Mouse (Mus musculus): ENCODE measurements around the gene Prrt4.

DNA sequence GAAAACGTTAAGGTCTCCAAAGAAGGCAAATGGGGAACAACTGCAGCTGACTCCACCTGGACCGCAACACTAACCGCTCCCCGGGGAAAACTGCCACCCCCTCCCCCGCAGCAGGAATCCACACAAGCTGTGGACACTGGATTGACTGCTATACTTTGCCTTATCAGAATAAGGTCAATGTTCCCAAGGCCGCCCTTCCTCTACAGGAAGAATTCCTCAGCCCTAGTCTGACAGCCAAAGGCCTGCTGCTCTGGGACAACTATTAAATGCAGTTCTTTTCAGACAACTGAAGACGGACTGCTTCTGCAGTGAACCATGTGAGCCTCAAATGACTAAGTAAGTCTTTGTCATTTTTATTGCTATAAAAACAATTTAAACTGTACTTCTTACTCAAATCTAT is 32.7 kb downstream of the Prrt4 start:
- TF ChIP-seq CTCF (IDR thresholded peaks at IDR 0.05; ENCODE audit: low read depth, low read length) (no peak), EP300 (IDR thresholded peaks at IDR 0.05; ENCODE audit: insufficient read depth, low read depth, low read length) (no peak), POLR2A (IDR thresholded peaks at IDR 0.05; ENCODE audit: insufficient read depth, low read length) (no peak)
